Mouse (Mus musculus) embryonic facial prominence, embryonic 12.5 days (tissue): Measurements from ENCODE around the gene Glmp. TPM values are rescaled to one million over a fixed set of nuclear protein-coding genes. Genes with fewer than 3 reads are reported as not detected.
A peak's percentile ranks its signal among the peaks of the same experiment; 100 is the strongest.
"Not testable (repeated sequence)": the region's sequence is repeated elsewhere in the genome, so short reads cannot be mapped to it uniquely, and the experiment has no call there.

Source experiments
- ATAC-seq: fragments of 200-750 bp; cut with Nextera tagmentation; 2 replicates; pipeline ENCODE4 v1.8.0; 2017; ENCODE audit not compliant: insufficient number of reproducible peaks, insufficient read depth, low FRiP score, low TSS enrichment
- H3K27ac ChIP-seq: fragments of 300-500 bp; sonication (generic); 2 replicates; pipeline ENCODE4 v1.5.1; 2016; ENCODE audit warnings: mild to moderate bottlenecking
- H3K27me3 ChIP-seq: fragments of 300-500 bp; sonication (generic); 2 replicates; pipeline ENCODE4 v1.6.1; 2016; ENCODE audit warnings: mild to moderate bottlenecking, moderate library complexity
- H3K36me3 ChIP-seq: fragments of 300-500 bp; sonication (generic); 2 replicates; pipeline ENCODE4 v1.6.1; 2016; ENCODE audit warnings: mild to moderate bottlenecking
- H3K4me1 ChIP-seq: fragments of 300-500 bp; sonication (generic); 2 replicates; pipeline ENCODE4 v1.6.1; 2016
- H3K4me2 ChIP-seq: fragments of 300-500 bp; sonication (generic); replicated peaks from 2 replicates; pipeline ENCODE4 v1.6.1; 2016; ENCODE audit warnings: mild to moderate bottlenecking, moderate library complexity
- H3K4me3 ChIP-seq: fragments of 300-500 bp; sonication (generic); 2 replicates; pipeline ENCODE4 v1.5.1; 2016; ENCODE audit warnings: mild to moderate bottlenecking
- H3K9ac ChIP-seq: fragments of 300-500 bp; sonication (generic); 2 replicates; pipeline ENCODE4 v1.6.1; 2016; ENCODE audit warnings: mild to moderate bottlenecking, moderate library complexity
- H3K9me3 ChIP-seq: fragments of 300-500 bp; sonication (generic); 2 replicates; pipeline ENCODE4 v1.6.1; 2016; ENCODE audit warnings: mild to moderate bottlenecking, moderate library complexity
- WGBS: fragments of 180-500 bp; shearing (Covaris S2); methylation state at CpG from one replicate; pipeline ENCODE4 v1.1.7; 2016; 5-methylcytosine and 5-hydroxymethylcytosine counted together
- polyA plus RNA-seq: library from polyadenylated mRNA; unstranded; fragments of >200 nt; fragmentation: Nextera tagmentation; extraction: Ambion mirVana; gene quantifications from 2 replicates; pipeline ENCODE4 v1.2.1, GENCODE M21; 2016

Gene Glmp
- 169 and 174 TPM in 2 replicates for polyA plus RNA-seq

GRCm38 (mm10) chr3:88324951-88325405 is at the start of gene Glmp:
Gene Glmp, plus strand, starts transcription at chr3:88325023.
- no peaks in the 10 kb centered on the region for H3K27me3 ChIP-seq
- ATAC-seq = peak; percentile 43; the same call in 1 of the 2 replicates
- H3K4me2 ChIP-seq = peak within 1 kb of the TSS; percentile 93
- peak within 1 kb of the TSS; percentile 86 for H3K4me3 ChIP-seq
- no peaks in the 10 kb centered on the region for H3K9me3 ChIP-seq
- peak within 1 kb of the TSS; percentile 76 for H3K9ac ChIP-seq
- H3K27ac ChIP-seq = no peak within 1 kb of the TSS
- peaks cover 59% of the 10 kb centered on the region for H3K36me3 ChIP-seq
- H3K4me1 ChIP-seq = peaks cover 13% of the 10 kb centered on the region
- 2% methylated on average over 10 of the region's 10 CpGs for WGBS

DNA sequence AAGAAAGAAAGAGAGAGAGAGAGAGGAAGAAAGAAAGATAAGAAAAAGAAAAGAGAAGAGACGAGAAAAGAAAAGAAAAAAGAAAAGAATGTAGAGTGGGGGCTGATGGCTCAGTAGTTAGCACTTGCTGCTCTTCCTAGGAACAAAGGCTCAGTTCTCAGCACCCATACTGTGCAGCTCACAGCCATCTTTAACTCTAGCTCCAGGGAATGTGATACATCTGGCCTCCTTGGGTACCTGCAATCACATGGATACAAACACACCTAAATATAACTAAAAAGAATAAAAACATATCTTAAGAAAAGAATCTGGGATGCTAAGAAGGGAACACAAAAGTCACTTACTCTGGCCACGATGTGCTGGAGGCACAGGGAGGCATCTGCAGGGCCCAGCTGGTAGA is 48.7 kb upstream of the Glmp start:
- WGBS = 92% methylated on average over 2 of the region's 2 CpGs
- no peak for ATAC-seq
- H3K4me2 ChIP-seq = no peak overlapping the region

GRCm38 (mm10) chr3:88276529-88277143 is 48.2 kb upstream of the Glmp start:
- no peaks in the 10 kb centered on the region for H3K27me3 ChIP-seq
- H3K36me3 ChIP-seq = no peaks in the 10 kb centered on the region
- no peak overlapping the region for H3K4me2 ChIP-seq
- H3K27ac ChIP-seq = no peak overlapping the region
- WGBS = 47% methylated on average over 7 of the region's 7 CpGs
- H3K9me3 ChIP-seq = no peaks in the 10 kb centered on the region
- no peak overlapping the region for H3K9ac ChIP-seq
- H3K4me3 ChIP-seq = no peak overlapping the region
- ATAC-seq = no peak
- no peaks in the 10 kb centered on the region for H3K4me1 ChIP-seq

More for the DNA sequence above, 48.7 kb upstream of the Glmp start:
- H3K27ac ChIP-seq = no peak overlapping the region
- no peaks in the 10 kb centered on the region for H3K9me3 ChIP-seq
- no peak overlapping the region for H3K9ac ChIP-seq
- H3K4me3 ChIP-seq = no peak overlapping the region
- H3K4me1 ChIP-seq = no peaks in the 10 kb centered on the region
- no peaks in the 10 kb centered on the region for H3K36me3 ChIP-seq
- no peaks in the 10 kb centered on the region for H3K27me3 ChIP-seq

- Histone ChIP-seq H3K4me3 (no peak overlapping the region), H3K4me2 (no peak overlapping the region), H3K4me1 (no peaks in the 10 kb centered on the region), H3K36me3 (no peaks in the 10 kb centered on the region), H3K9me3 (no peaks in the 10 kb centered on the region), H3K9ac (no peak overlapping the region), H3K27me3 (no peaks in the 10 kb centered on the region), H3K27ac (no peak overlapping the region)
- no peak for ATAC-seq
- 91% methylated on average over 2 of the region's 2 CpGs for WGBS
Observed at GRCm38 (mm10) chr3:88280035-88280434, 44.8 kb upstream of the Glmp start.

GRCm38 (mm10) chr3:88281141-88281916 is 43.5 kb upstream of the Glmp start:
- not testable (repeated sequence) for H3K4me1 ChIP-seq, ATAC-seq, H3K9ac ChIP-seq, H3K36me3 ChIP-seq, H3K27ac ChIP-seq, H3K4me2 ChIP-seq, H3K9me3 ChIP-seq, H3K4me3 ChIP-seq, H3K27me3 ChIP-seq
- 63% methylated on average over 11 of the region's 11 CpGs for WGBS

DNA sequence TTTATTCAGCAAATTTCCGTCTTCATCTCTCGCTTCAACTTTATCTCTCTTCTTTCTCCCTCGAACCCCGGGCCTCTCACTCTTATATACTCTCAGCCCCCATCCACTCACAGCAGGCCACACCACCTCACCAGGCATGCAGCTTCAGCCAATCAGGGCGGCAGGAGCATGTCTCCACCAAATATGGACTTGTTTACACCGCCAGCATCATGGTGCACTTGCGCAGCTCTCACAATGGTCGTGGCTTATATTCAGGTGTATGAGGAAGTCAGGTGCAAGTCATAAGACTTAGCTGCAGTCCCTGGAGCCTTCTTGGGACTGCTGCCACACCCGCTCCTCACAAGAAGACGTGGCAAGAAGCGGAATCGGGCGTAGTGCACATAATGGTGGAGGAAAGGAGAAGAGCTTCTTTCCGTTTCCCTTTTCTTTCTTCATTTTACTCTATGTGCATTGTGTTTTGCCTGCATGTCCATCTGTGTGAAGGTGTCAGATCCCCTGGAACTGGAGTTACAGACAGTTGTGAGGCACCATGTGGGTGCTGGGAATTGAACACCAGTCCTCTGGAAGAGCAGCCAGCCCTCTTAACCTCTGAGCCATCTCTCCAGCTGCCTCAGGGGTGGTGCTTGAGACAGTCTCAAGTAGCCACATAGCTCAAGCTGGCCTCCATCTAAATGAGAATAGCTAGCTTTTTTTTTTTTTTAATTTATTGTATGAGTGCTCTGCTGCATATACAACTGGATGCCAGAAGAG is 39.8 kb upstream of the Glmp start:
- H3K27me3 ChIP-seq, ATAC-seq, H3K9me3 ChIP-seq, H3K4me1 ChIP-seq, H3K4me2 ChIP-seq, H3K9ac ChIP-seq, H3K36me3 ChIP-seq, H3K27ac ChIP-seq, H3K4me3 ChIP-seq: not testable (repeated sequence)
- WGBS = 95% methylated on average over 14 of the region's 14 CpGs

DNA sequence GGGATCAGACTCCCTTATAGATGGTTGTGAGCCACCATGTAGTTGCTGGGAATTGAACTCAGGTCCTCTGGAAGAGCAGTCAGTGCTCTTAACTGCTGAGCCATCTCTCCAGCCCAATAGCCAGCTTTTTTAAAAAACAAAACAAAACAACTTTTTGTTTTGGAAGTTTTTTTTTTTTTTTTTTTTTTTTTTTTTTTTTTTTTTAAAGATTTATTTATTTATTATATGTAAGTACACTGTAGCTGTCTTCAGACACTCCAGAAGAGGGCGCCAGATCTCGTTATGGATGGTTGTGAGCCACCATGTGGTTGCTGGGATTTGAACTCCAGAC is 39.3 kb upstream of the Glmp start:
- not testable (repeated sequence) for H3K4me1 ChIP-seq, H3K9me3 ChIP-seq, H3K27ac ChIP-seq, H3K27me3 ChIP-seq, H3K36me3 ChIP-seq, H3K4me3 ChIP-seq, H3K4me2 ChIP-seq, ATAC-seq, H3K9ac ChIP-seq
- WGBS = 60% methylated on average over 2 of the region's 2 CpGs

DNA sequence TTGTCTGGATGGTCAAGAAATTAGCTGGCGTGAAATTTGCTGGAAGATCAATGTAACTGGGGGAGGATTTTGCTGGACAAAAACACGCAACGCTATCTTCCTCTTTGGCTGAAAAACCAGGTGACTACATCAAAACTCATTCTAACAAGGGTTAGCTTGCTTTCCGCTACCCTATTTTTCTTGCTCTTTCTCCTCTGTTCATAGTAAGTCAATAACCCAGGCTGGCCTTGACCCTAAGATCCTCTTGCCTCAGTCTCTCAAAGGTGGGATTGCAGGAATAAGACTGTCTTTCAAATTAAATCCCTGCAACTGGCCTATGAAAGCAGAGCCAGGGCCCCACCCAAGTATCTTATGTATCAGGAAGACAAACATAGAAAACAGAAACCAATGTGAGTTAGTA is 37.7 kb upstream of the Glmp start, which contains the start of gene Gm38392:
Gene Gm38392 (minus strand): TSS at position 101 of the 400 bp plus-strand sequence.
- no peak within 1 kb of the TSS for H3K9ac ChIP-seq
- no peak within 1 kb of the TSS for H3K4me3 ChIP-seq
- ATAC-seq = no peak
- 98% methylated on average over 4 of the region's 4 CpGs for WGBS
- no peak within 1 kb of the TSS for H3K4me2 ChIP-seq
- H3K4me1 ChIP-seq = no peaks in the 10 kb centered on the region
- no peaks in the 10 kb centered on the region for H3K27me3 ChIP-seq
- H3K36me3 ChIP-seq = no peaks in the 10 kb centered on the region
- no peaks in the 10 kb centered on the region for H3K9me3 ChIP-seq
- H3K27ac ChIP-seq = no peak within 1 kb of the TSS

DNA sequence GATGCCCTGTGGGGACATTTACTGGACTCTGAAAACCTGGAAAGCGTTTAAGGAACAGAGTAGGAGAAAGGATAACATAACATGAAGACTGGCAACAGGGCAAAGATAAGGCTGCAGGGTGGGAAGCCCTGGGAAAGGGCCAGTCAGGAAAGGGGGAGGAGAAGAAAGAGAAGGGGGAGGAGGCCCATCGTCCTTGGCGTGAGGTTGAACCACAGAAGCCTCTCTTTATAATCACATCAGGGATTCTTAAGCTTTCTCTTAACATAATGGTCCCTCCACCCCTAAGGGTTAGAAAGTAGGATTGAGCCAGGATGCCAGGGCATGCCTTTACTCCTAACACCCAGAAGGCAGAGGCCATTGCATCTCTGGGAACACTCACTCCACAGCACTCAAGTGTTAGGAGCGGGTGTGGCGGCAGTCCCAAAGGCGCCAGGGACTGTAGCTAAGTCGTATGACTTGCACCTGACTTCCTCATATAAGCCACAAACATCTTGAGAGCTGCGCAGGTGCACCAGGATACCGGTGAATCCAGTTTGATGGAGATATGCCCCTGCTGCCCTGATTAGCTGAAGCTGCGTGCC is 36.6 kb upstream of the Glmp start:
- H3K27ac ChIP-seq, H3K4me1 ChIP-seq, H3K9me3 ChIP-seq, ATAC-seq, H3K4me3 ChIP-seq, H3K9ac ChIP-seq, H3K36me3 ChIP-seq, H3K4me2 ChIP-seq, H3K27me3 ChIP-seq: not testable (repeated sequence)
- WGBS = 88% methylated on average over 10 of the region's 10 CpGs

GRCm38 (mm10) chr3:88291970-88292369 is 32.9 kb upstream of the Glmp start:
- no peak for ATAC-seq
- Histone ChIP-seq H3K4me2 (no peak overlapping the region), H3K36me3 (no peaks in the 10 kb centered on the region), H3K4me1 (0 out of 2 replicates have a peak, but pooled peaks cover 4% of the 10 kb centered on the region), H3K9ac (no peak overlapping the region), H3K27ac (no peak overlapping the region), H3K4me3 (no peak overlapping the region), H3K27me3 (no peaks in the 10 kb centered on the region), H3K9me3 (no peaks in the 10 kb centered on the region)
- WGBS = 52% methylated on average over 4 of the region's 4 CpGs

- H3K27ac ChIP-seq, H3K9ac ChIP-seq, ATAC-seq, H3K9me3 ChIP-seq, H3K27me3 ChIP-seq: not testable (repeated sequence)
- Histone ChIP-seq H3K4me1 (peaks cover 14% of the 10 kb centered on the region), H3K4me3 (peak overlapping the region; percentile 78; the same call in 1 of the 2 replicates), H3K4me2 (peak overlapping the region; percentile 59), H3K36me3 (peaks cover 12% of the 10 kb centered on the region)
- WGBS = 78% methylated on average over 1 of the region's 1 CpGs
Observed at GRCm38 (mm10) chr3:88295272-88295671, 29.6 kb upstream of the Glmp start.
